In the genomic region with DNA sequence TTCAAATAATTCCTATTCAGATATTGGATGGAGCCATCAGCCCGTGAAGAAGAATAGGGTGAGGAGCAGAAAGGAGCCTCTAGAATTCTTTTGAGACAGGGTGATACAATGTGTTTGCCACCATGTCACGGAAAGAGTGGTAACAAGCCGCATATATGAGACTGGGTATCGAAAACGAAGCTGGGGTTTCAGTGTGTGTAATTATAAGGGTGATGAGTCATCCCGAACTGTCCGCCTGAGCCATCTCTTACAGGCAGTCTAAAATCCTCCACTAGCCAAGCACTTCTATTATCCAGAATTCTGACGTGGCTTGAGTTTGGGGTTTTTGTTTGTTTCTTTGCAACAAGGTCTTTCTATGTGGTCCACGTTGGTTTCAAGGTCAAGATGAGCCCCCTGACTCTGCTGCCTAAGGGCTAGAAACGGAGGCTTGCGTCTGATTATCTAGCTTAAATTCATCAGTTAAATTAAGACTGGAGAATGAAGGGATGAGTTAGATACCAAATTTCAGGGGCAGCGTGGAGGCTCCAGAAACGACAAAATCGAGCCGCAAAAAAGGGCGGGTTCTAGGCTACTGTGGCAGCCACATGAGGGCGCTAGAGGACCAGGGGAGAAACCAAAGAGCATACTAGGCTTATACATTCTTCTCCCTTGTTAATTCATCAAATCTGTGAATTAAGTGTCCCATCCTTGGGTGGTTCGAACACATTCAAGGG, we compare ENCODE assay signal across 8 mouse cellular contexts. TPM values are rescaled to one million over a fixed set of nuclear protein-coding genes. Genes with fewer than 3 reads are reported as not detected.
DNase-seq lines count a peak whose midpoint lies in the region; ATAC-seq and TF ChIP-seq lines count a peak whose summit lies in the region.
"Had no signal": no experiment of that assay in that cellular context is flagged by ENCODE, and none has a peak within 500 bp of the region (broad histone marks: within the 10 kb centered on the region; RNA-seq: fewer than 3 reads in every experiment).

No protein-coding gene starts in this region.

- no peak for ATAC-seq in embryonic facial prominence, embryonic 11.5 days (replicated peaks; ENCODE audit: insufficient number of reproducible peaks, low FRiP score, low TSS enrichment, low read depth)

- H3K27me3 ChIP-seq in kidney, adult 2 months (replicated peaks; ENCODE audit: control insufficient read depth, insufficient read depth, low read length), result no peaks in the 10 kb centered on the region
- no peaks in the 10 kb centered on the region for H3K27me3 ChIP-seq in ES-Bruce4 (ENCODE audit: control insufficient read depth, insufficient read depth, low read length, poor library complexity, severe bottlenecking)
- no peaks in the 10 kb centered on the region for H3K27me3 ChIP-seq in embryonic facial prominence, embryonic 11.5 days (ENCODE audit: control insufficient read depth, insufficient read depth, low read length)
- H3K27me3 ChIP-seq: lung, embryonic 15.5 days had no signal

- DNase-seq in kidney, adult 2 months, result no peak
- no peak for DNase-seq in kidney, adult 9 months
- DNase-seq in CD4-positive helper T cell, adult 2 months (ENCODE audit: low read depth, low spot score), result peak; percentile 65
- peak; percentile 17 for DNase-seq in embryonic facial prominence, embryonic 11.5 days (ENCODE audit: low spot score)
- peak; percentile 80 for DNase-seq in naive thymus-derived CD4-positive, alpha-beta T cell, adult 2 months (ENCODE audit: low read depth)
- no peak for DNase-seq in frontal cortex, postnatal 14 days (ENCODE audit: low spot score in 2 of 2)

- peak overlapping the region; percentile 47; the same call in 1 of the 2 replicates for H3K9ac ChIP-seq in ES-Bruce4 (ENCODE audit: low read depth, poor library complexity, severe bottlenecking)
- no peak overlapping the region for H3K9ac ChIP-seq in embryonic facial prominence, embryonic 11.5 days (replicated peaks; ENCODE audit: low read length)
- H3K9ac ChIP-seq: lung, embryonic 15.5 days had no signal

- no peaks in the 10 kb centered on the region for H3K9me3 ChIP-seq in ES-Bruce4 (replicated peaks; ENCODE audit: control insufficient read depth, insufficient read depth, low read length, poor library complexity, severe bottlenecking)
- no peaks in the 10 kb centered on the region for H3K9me3 ChIP-seq in embryonic facial prominence, embryonic 11.5 days (replicated peaks; ENCODE audit: control insufficient read depth, low read length)
- H3K9me3 ChIP-seq: lung, embryonic 15.5 days had no signal

- no peak overlapping the region for H3K4me2 ChIP-seq in embryonic facial prominence, embryonic 11.5 days (ENCODE audit: low read depth, low read length)
- H3K4me2 ChIP-seq: lung, embryonic 15.5 days had no signal

- peak; percentile 60 for TF ChIP-seq CTCF in kidney, adult 2 months (conservative IDR thresholded peaks at IDR 0.05; ENCODE audit: insufficient read depth, insufficient read length, low read depth, low read length)
- peak; percentile 83 for TF ChIP-seq CTCF in ES-Bruce4 (IDR thresholded peaks at IDR 0.05; ENCODE audit: low read depth, low read length)

- no peak overlapping the region for H3K4me3 ChIP-seq in kidney, adult 2 months (ENCODE audit: insufficient read depth, low read depth, low read length)
- H3K4me3 ChIP-seq in ES-Bruce4 (ENCODE audit: low read depth, low read length), result no peak overlapping the region
- no peak overlapping the region for H3K4me3 ChIP-seq in embryonic facial prominence, embryonic 11.5 days (ENCODE audit: low read depth, low read length)
- H3K4me3 ChIP-seq: lung, embryonic 15.5 days had no signal

- no peaks in the 10 kb centered on the region for H3K36me3 ChIP-seq in kidney, adult 2 months (ENCODE audit: control insufficient read depth, insufficient read depth, low read length)
- H3K36me3 ChIP-seq in ES-Bruce4 (ENCODE audit: control insufficient read depth, insufficient read depth, low read length, poor library complexity, severe bottlenecking), result no peaks in the 10 kb centered on the region
- no peaks in the 10 kb centered on the region for H3K36me3 ChIP-seq in embryonic facial prominence, embryonic 11.5 days (replicated peaks; ENCODE audit: control insufficient read depth, insufficient read depth, low read depth, low read length)
- H3K36me3 ChIP-seq: lung, embryonic 15.5 days had no signal

- 77% methylated on average over 18 of the region's 18 CpGs for WGBS in kidney, adult 2 months
- WGBS in embryonic facial prominence, embryonic 11.5 days, result 76% methylated on average over 18 of the region's 18 CpGs

- no peaks in the 10 kb centered on the region for H3K4me1 ChIP-seq in kidney, adult 2 months (ENCODE audit: control insufficient read depth, insufficient read depth, low read length)
- no peaks in the 10 kb centered on the region for H3K4me1 ChIP-seq in ES-Bruce4 (ENCODE audit: control insufficient read depth, insufficient read depth, low read length)
- no peaks in the 10 kb centered on the region for H3K4me1 ChIP-seq in embryonic facial prominence, embryonic 11.5 days (ENCODE audit: control insufficient read depth, insufficient read depth, low read length)

- TF ChIP-seq POLR2A in kidney, adult 2 months (IDR thresholded peaks at IDR 0.05; ENCODE audit: low read depth, low read length), result no peak
- no peak for TF ChIP-seq POLR2A in ES-Bruce4 (IDR thresholded peaks at IDR 0.05; ENCODE audit: insufficient read depth, low read length)

- TF ChIP-seq EP300 in ES-Bruce4 (IDR thresholded peaks at IDR 0.05; ENCODE audit: insufficient read depth, low read depth, low read length), result no peak

- no peak overlapping the region for H3K27ac ChIP-seq in kidney, adult 2 months (ENCODE audit: insufficient read depth, low read depth, low read length)
- no peak overlapping the region for H3K27ac ChIP-seq in ES-Bruce4 (ENCODE audit: insufficient read depth, low read length)
- no peak overlapping the region for H3K27ac ChIP-seq in embryonic facial prominence, embryonic 11.5 days (replicated peaks; ENCODE audit: low read depth, low read length)
- H3K27ac ChIP-seq: lung, embryonic 15.5 days had no signal

RNA-seq across cellular contexts. Expression of gene Scaf11, which starts 59.9 kb away (rescaled TPM):
- polyA plus RNA-seq in kidney, adult 2 months (2012; rRNA removed), result 20.5 and 22.0 TPM in 2 replicates
- polyA plus RNA-seq in ES-Bruce4 (2011; ENCODE audit: insufficient read depth, insufficient read length, low read depth, missing spikeins), result 141 and 152 TPM in 2 replicates
- 123 and 138 TPM in 2 replicates for polyA plus RNA-seq in embryonic facial prominence, embryonic 11.5 days (2014; fragmentation: Nextera tagmentation; extraction: Ambion mirVana)

Comparison
In these comparisons a context has a peak if more than half of its experiments do, and no peak if none do; other contexts are left out.
1. DNase-seq: peak in CD4-positive helper T cell, adult 2 months (single experiment), embryonic facial prominence, embryonic 11.5 days (single experiment) and naive thymus-derived CD4-positive, alpha-beta T cell, adult 2 months (single experiment); none in kidney, adult 2 months (single experiment), kidney, adult 9 months (single experiment) and frontal cortex, postnatal 14 days (0 of 2).